In the genomic region with DNA sequence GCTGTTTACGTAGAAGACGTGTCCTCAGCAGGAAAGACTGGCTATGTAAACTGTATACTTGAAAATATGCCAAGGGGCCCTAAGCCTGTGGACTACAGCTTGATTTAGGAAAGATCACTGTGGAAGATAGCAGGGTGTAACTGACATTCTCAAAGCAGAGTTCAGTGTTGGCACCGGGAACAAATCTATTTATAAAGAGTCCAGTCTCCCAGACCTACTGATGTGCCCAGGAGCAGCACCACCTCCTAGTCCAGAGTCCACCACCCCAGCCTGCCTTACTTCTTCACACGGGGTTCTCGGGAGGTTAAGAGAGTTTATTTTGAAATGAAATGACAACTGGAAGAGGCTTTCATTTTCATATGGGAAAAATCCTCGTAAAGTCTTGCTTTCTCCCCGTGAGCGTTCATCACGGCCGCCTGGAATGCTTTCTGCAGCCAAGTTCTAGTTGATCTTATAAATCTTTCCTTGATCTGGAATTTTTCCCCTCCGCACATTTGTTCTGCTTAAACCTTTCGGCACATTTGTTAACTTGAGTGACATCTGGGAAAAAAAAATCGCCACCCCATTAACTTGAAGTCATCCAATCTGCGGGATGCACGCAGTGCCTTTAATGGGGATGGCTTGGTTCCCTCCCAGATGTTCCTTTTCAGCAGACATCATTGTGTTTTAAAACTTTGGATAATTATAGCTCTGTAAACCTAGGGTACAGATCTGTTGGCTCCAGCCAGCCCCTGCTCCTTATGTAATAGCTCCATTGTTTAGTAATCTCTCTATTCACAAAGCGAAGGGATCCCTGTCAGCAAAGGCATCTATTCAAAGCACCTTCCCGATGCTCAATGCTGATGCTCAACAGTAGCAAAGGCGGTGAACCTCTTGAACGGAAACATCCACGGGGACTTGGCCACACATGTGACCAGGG, we compare ENCODE assay signal across 9 mouse cellular contexts.
DNase-seq lines count a peak whose midpoint lies in the region; ATAC-seq and TF ChIP-seq lines count a peak whose summit lies in the region.
"Had no signal": no experiment of that assay in that cellular context is flagged by ENCODE, and none has a peak within 500 bp of the region (broad histone marks: within the 10 kb centered on the region; RNA-seq: fewer than 3 reads in every experiment).

No protein-coding gene starts in this region.

- peaks cover 10% of the 10 kb centered on the region; the same call in 1 of the 2 replicates for H3K4me1 ChIP-seq in embryonic facial prominence, embryonic 12.5 days
- peaks cover 15% of the 10 kb centered on the region for H3K4me1 ChIP-seq in embryonic facial prominence, embryonic 10.5 days
- no peaks in the 10 kb centered on the region; the same call in 1 of the 2 replicates for H3K4me1 ChIP-seq in kidney, postnatal 0 days (replicated peaks; ENCODE audit: insufficient read depth, low read length)
- peaks cover 3% of the 10 kb centered on the region for H3K4me1 ChIP-seq in midbrain, embryonic 16.5 days (ENCODE audit: control insufficient read depth, insufficient read depth, low read length)
- H3K4me1 ChIP-seq: liver, embryonic 15.5 days had no signal

- no peak overlapping the region for H3K4me3 ChIP-seq in embryonic facial prominence, embryonic 12.5 days
- H3K4me3 ChIP-seq in embryonic facial prominence, embryonic 10.5 days: no peak overlapping the region
- H3K4me3 ChIP-seq in kidney, postnatal 0 days (replicated peaks; ENCODE audit: low read depth, low read length): no peak overlapping the region
- no peak overlapping the region for H3K4me3 ChIP-seq in midbrain, embryonic 16.5 days (ENCODE audit: low read depth, low read length)
- H3K4me3 ChIP-seq: liver, embryonic 15.5 days had no signal

- H3K27ac ChIP-seq in embryonic facial prominence, embryonic 12.5 days: no peak overlapping the region
- H3K27ac ChIP-seq in embryonic facial prominence, embryonic 10.5 days (replicated peaks): no peak overlapping the region; the same call in 1 of the 2 replicates
- H3K27ac ChIP-seq in kidney, postnatal 0 days: peak overlapping the region; percentile 52; the same call in 1 of the 2 replicates
- no peak overlapping the region for H3K27ac ChIP-seq in midbrain, embryonic 16.5 days (ENCODE audit: low read length)
- H3K27ac ChIP-seq: liver, embryonic 15.5 days had no signal

- H3K9me3 ChIP-seq in embryonic facial prominence, embryonic 12.5 days: no peaks in the 10 kb centered on the region
- H3K9me3 ChIP-seq in embryonic facial prominence, embryonic 10.5 days: no peaks in the 10 kb centered on the region
- no peaks in the 10 kb centered on the region for H3K9me3 ChIP-seq in kidney, postnatal 0 days (replicated peaks; ENCODE audit: low read length)
- no peaks in the 10 kb centered on the region for H3K9me3 ChIP-seq in midbrain, embryonic 16.5 days (replicated peaks; ENCODE audit: control insufficient read depth, low read length, poor library complexity, severe bottlenecking)
- H3K9me3 ChIP-seq: liver, embryonic 15.5 days had no signal

- no peaks in the 10 kb centered on the region for H3K36me3 ChIP-seq in embryonic facial prominence, embryonic 12.5 days
- no peaks in the 10 kb centered on the region for H3K36me3 ChIP-seq in embryonic facial prominence, embryonic 10.5 days (replicated peaks)
- no peaks in the 10 kb centered on the region for H3K36me3 ChIP-seq in kidney, postnatal 0 days (ENCODE audit: insufficient read depth, low read length)
- H3K36me3 ChIP-seq in midbrain, embryonic 16.5 days (ENCODE audit: control insufficient read depth, insufficient read depth, low read length): no peaks in the 10 kb centered on the region
- H3K36me3 ChIP-seq: liver, embryonic 15.5 days had no signal

- no peak overlapping the region for H3K9ac ChIP-seq in embryonic facial prominence, embryonic 12.5 days
- no peak overlapping the region for H3K9ac ChIP-seq in kidney, postnatal 0 days (ENCODE audit: low read depth, low read length)
- H3K9ac ChIP-seq in midbrain, embryonic 16.5 days (ENCODE audit: low read depth, low read length): 0 out of 2 replicates have a peak overlapping the region, but pooled peaks have one; percentile 10
- H3K9ac ChIP-seq: liver, embryonic 15.5 days had no signal

- no peak for TF ChIP-seq CTCF in kidney, postnatal 0 days (IDR thresholded peaks at IDR 0.05; ENCODE audit: low read depth)

- DNase-seq in embryonic facial prominence, embryonic 10.5 days (ENCODE audit: low spot score): no peak
- peak; percentile 65 for DNase-seq in cerebellum, adult 9-10 months
- DNase-seq in heart, adult 9 months (ENCODE audit: low spot score in 2 of 2): peak; percentile 64 to 82
- peak; percentile 95 for DNase-seq in kidney, postnatal 0 days (ENCODE audit: low spot score)
- DNase-seq in spleen, postnatal 36 days (ENCODE audit: low spot score in 2 of 2): no peak
- no peak for DNase-seq in liver

- H3K27me3 ChIP-seq in embryonic facial prominence, embryonic 12.5 days: no peaks in the 10 kb centered on the region
- peaks cover 41% of the 10 kb centered on the region; the same call in 1 of the 2 replicates for H3K27me3 ChIP-seq in embryonic facial prominence, embryonic 10.5 days (replicated peaks; ENCODE audit: low read depth, poor library complexity, severe bottlenecking)
- H3K27me3 ChIP-seq in kidney, postnatal 0 days (ENCODE audit: insufficient read depth, low read length): no peaks in the 10 kb centered on the region
- no peaks in the 10 kb centered on the region for H3K27me3 ChIP-seq in midbrain, embryonic 16.5 days (ENCODE audit: control insufficient read depth, insufficient read depth, low read depth, low read length)
- H3K27me3 ChIP-seq: liver, embryonic 15.5 days had no signal

- WGBS in embryonic facial prominence, embryonic 12.5 days: 45% methylated on average over 20 of the region's 20 CpGs
- 60% methylated on average over 20 of the region's 20 CpGs for WGBS in embryonic facial prominence, embryonic 10.5 days
- 16% methylated on average over 20 of the region's 20 CpGs for WGBS in kidney, postnatal 0 days
- 17% methylated on average over 20 of the region's 20 CpGs for WGBS in midbrain, embryonic 16.5 days

- ATAC-seq in embryonic facial prominence, embryonic 12.5 days (ENCODE audit: insufficient number of reproducible peaks, insufficient read depth, low FRiP score, low TSS enrichment): no peak
- ATAC-seq in kidney, postnatal 0 days (replicated peaks; ENCODE audit: low FRiP score, low read depth): 0 out of 2 replicates have a peak, but pooled peaks have one; percentile 46
- no peak for ATAC-seq in midbrain, embryonic 16.5 days

- 0 out of 2 replicates have a peak overlapping the region, but pooled peaks have one; percentile 1 for H3K4me2 ChIP-seq in embryonic facial prominence, embryonic 12.5 days (replicated peaks)
- peak overlapping the region; percentile 21; the same call in 1 of the 2 replicates for H3K4me2 ChIP-seq in kidney, postnatal 0 days (ENCODE audit: low read length)
- H3K4me2 ChIP-seq in midbrain, embryonic 16.5 days (ENCODE audit: low read length): peak overlapping the region; percentile 35
- H3K4me2 ChIP-seq: liver, embryonic 15.5 days had no signal

Comparison
In these comparisons a context has a peak if more than half of its experiments do, and no peak if none do; other contexts are left out.
1. DNase-seq: peak in cerebellum, adult 9-10 months (single experiment), heart, adult 9 months (2 of 2) and kidney, postnatal 0 days (single experiment); none in embryonic facial prominence, embryonic 10.5 days (single experiment), spleen, postnatal 36 days (0 of 2) and liver (single experiment).
2. Peak in every context shown above with its lines, with median percentiles within 50 percentile points of each other: H3K4me2 ChIP-seq.